Comparison of ENCODE assay signal across 34 mouse cellular contexts in genomic region chr7:90116100-90116499, GRCm38 (mm10).
"Had no signal": no experiment of that assay in that cellular context is flagged by ENCODE, and none has a peak within 500 bp of the region (broad histone marks: within the 10 kb centered on the region; RNA-seq: fewer than 3 reads in every experiment).

No protein-coding gene starts in this region.

- ATAC-seq: hindbrain, embryonic 16.5 days; hindbrain, postnatal 0 days; inflammation-experienced regulatory T-cells, adult 6 months; intestine, embryonic 15.5 days; intestine, embryonic 16.5 days; intestine, postnatal 0 days had no signal

- H3K27me3 ChIP-seq: heart, embryonic 12.5 days; heart, embryonic 13.5 days; heart, embryonic 15.5 days; hindbrain, embryonic 12.5 days; hindbrain, embryonic 13.5 days; hindbrain, embryonic 15.5 days; intestine, embryonic 15.5 days; kidney, embryonic 15.5 days had no signal

- H3K4me1 ChIP-seq: heart, embryonic 13.5 days; hindbrain, embryonic 10.5 days; hindbrain, embryonic 12.5 days; hindbrain, embryonic 13.5 days; hindbrain, embryonic 15.5 days; intestine, embryonic 15.5 days; kidney, embryonic 15.5 days had no signal

- DNase-seq: heart, postnatal 10 days; heart, postnatal 14 days; heart, postnatal 36 days; heart, postnatal 4 days; kidney, adult 11 months; kidney, adult 18-20 months; kidney, adult 2 months; kidney, adult 8-10 months; kidney, adult 9 months; kidney, postnatal 10 days; kidney, postnatal 14 days; kidney, postnatal 25 days; kidney, postnatal 36 days; kidney, postnatal 4 days; layer of hippocampus, adult 9-11 months; layer of hippocampus, postnatal 36 days had no signal

- H3K27ac ChIP-seq: heart, embryonic 13.5 days; heart, embryonic 15.5 days; hindbrain, embryonic 10.5 days; hindbrain, embryonic 12.5 days; hindbrain, embryonic 13.5 days; hindbrain, embryonic 14.5 days; hindbrain, embryonic 15.5 days; hindbrain, postnatal 0 days; intestine, embryonic 15.5 days; kidney, embryonic 15.5 days; kidney, postnatal 0 days; layer of hippocampus, adult 2 months; left cerebral cortex, adult 2 months had no signal

- H3K36me3 ChIP-seq: heart, embryonic 12.5 days; heart, embryonic 13.5 days; heart, embryonic 15.5 days; hindbrain, embryonic 10.5 days; hindbrain, embryonic 12.5 days; hindbrain, embryonic 13.5 days; hindbrain, embryonic 15.5 days; intestine, embryonic 15.5 days; kidney, embryonic 15.5 days had no signal

- H3K9me3 ChIP-seq: heart, embryonic 12.5 days; heart, embryonic 15.5 days; hindbrain, embryonic 10.5 days; hindbrain, embryonic 12.5 days; intestine, embryonic 15.5 days; kidney, embryonic 15.5 days had no signal

- H3K4me2 ChIP-seq: heart, embryonic 12.5 days; heart, embryonic 13.5 days; heart, embryonic 15.5 days; hindbrain, embryonic 12.5 days; hindbrain, embryonic 13.5 days; hindbrain, embryonic 14.5 days; hindbrain, embryonic 15.5 days; intestine, embryonic 15.5 days; kidney, embryonic 15.5 days had no signal

- H3K9ac ChIP-seq: heart, embryonic 12.5 days; heart, embryonic 13.5 days; heart, embryonic 15.5 days; hindbrain, embryonic 12.5 days; hindbrain, embryonic 13.5 days; hindbrain, embryonic 14.5 days; hindbrain, embryonic 15.5 days; intestine, embryonic 15.5 days; kidney, embryonic 15.5 days had no signal

- H3K4me3 ChIP-seq: heart, embryonic 12.5 days; heart, embryonic 13.5 days; heart, embryonic 15.5 days; hindbrain, embryonic 10.5 days; hindbrain, embryonic 12.5 days; hindbrain, embryonic 13.5 days; hindbrain, embryonic 15.5 days; intestine, embryonic 15.5 days; kidney, embryonic 15.5 days; layer of hippocampus, adult 2 months; left cerebral cortex, adult 2 months had no signal
